Mouse (Mus musculus) MEL (cell line): ENCODE results near the gene Wap.

ENCODE experiments used
- CTCF ChIP-seq, 3 experiments: IDR thresholded peaks in 2 of 3; conservative IDR thresholded peaks in 1 of 3; 2 replicates each; pipeline ENCODE4 v1.5.1; 2011 to 2012; ENCODE audit warnings: low read length in 3 of 3, low read depth in 2 of 3, mild to moderate bottlenecking in 2 of 3, improper control_type of control experiment in 1 of 3, inconsistent platforms in 1 of 3, mixed read lengths in 1 of 3, moderate library complexity in 1 of 3; ENCODE audit not compliant: control insufficient read depth in 1 of 3, insufficient read depth in 1 of 3, poor library complexity in 1 of 3, severe bottlenecking in 1 of 3
- E2F4 ChIP-seq: IDR thresholded peaks from 2 replicates; pipeline ENCODE4 v1.6.1; 2011; ENCODE audit warnings: low read depth, low read length, improper control_type of control experiment, borderline replicate concordance
- MXI1 ChIP-seq: IDR thresholded peaks from 2 replicates; pipeline ENCODE4 v1.6.1; 2011; ENCODE audit warnings: mild to moderate bottlenecking, low read depth, low read length, improper control_type of control experiment
- POLR2A ChIP-seq, 2 experiments: IDR thresholded peaks; 2 replicates each; pipeline ENCODE4 v1.6.1; 2011 to 2012; ENCODE audit warnings: low read length in 2 of 2, mild to moderate bottlenecking in 2 of 2, control low read depth in 1 of 2, improper control_type of control experiment in 1 of 2, low read depth in 1 of 2, moderate library complexity in 1 of 2; ENCODE audit not compliant: control insufficient read depth in 1 of 2, insufficient read depth in 1 of 2, poor library complexity in 1 of 2
- POLR2AphosphoS2 ChIP-seq: IDR thresholded peaks from 2 replicates; pipeline ENCODE4 v1.6.1; 2011; ENCODE audit warnings: low read length, improper control_type of control experiment
- POLR2AphosphoS5 ChIP-seq: IDR thresholded peaks from 2 replicates; pipeline ENCODE4 v1.6.1; 2012; ENCODE audit warnings: low read depth, borderline replicate concordance, mild to moderate bottlenecking, inconsistent platforms, low read length, moderate library complexity, mixed read lengths
- TCF12 ChIP-seq: IDR thresholded peaks from 2 replicates; pipeline ENCODE4 v1.6.1; 2014; ENCODE audit warnings: low read depth, mild to moderate bottlenecking, inconsistent platforms, low read length, improper control_type of control experiment, moderate library complexity
- UBTF ChIP-seq: IDR thresholded peaks from 2 replicates; pipeline ENCODE4 v1.6.1; 2012; ENCODE audit warnings: low read depth, mild to moderate bottlenecking, inconsistent platforms, low read length, improper control_type of control experiment, moderate library complexity, borderline replicate concordance; ENCODE audit not compliant: insufficient read depth
- USF1 ChIP-seq: IDR thresholded peaks from 2 replicates; pipeline ENCODE4 v1.6.1; 2014; ENCODE audit warnings: low read depth, mild to moderate bottlenecking, inconsistent platforms, low read length, improper control_type of control experiment, moderate library complexity
- ZMIZ1 ChIP-seq: IDR thresholded peaks from 2 replicates; pipeline ENCODE4 v1.6.1; 2012; ENCODE audit warnings: low read depth, mild to moderate bottlenecking, inconsistent platforms, low read length, improper control_type of control experiment, moderate library complexity

DNA sequence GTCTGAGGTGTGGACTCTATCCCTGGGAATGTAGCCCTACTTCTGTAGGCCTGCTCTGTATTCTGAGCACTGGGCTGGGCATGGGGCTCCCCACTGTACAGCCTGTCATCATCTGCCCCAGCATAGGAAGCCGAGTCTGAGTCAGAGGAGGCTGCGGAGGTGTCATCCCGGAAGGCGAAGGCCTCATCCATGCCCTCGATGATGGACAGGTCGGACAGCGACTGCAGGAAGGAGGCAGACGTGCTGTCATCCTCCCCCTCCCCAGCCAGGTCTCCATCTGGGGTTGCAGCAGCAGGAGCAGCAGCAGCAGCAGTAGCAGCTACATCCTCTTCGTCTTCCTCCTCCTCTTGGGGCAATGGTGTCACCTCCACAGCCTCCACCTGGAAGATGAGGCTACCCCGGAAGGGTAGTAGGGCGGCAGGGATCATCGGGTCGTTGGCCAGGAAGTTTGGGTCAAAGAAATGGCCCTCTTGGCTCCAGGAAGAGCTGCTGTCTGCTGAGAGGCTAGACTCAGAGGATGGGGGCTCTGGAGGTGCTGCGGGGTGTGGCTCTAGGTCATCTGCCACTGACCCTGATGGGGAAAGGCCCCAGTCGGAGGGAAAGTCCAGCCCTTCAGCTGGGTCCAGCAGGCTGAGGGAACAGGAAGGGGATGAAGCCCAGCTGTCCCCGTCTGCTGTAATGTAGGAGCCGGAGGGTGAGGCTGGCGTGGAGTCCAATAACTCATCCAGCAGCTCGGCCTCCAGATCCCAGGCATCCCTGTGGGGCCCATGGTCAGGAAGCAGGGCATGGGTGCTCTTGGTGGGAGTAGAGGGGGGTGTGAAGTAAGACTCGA is 36.6 kb downstream of the Wap start:
- TF ChIP-seq MXI1, result no peak
- TF ChIP-seq TCF12, result no peak
- no peak for TF ChIP-seq CTCF (IDR thresholded peaks at IDR 0.05 in 2 of 3, conservative IDR thresholded peaks at IDR 0.05 in 1 of 3; ENCODE audit: control insufficient read depth in 1 of 3, insufficient read depth in 1 of 3, low read depth in 2 of 3, low read length in 3 of 3, poor library complexity in 1 of 3, severe bottlenecking in 1 of 3)
- TF ChIP-seq POLR2AphosphoS5, result no peak; the same call in 1 of the 2 replicates
- TF ChIP-seq E2F4, result no peak
- no peak for TF ChIP-seq POLR2A (IDR thresholded peaks at IDR 0.05; ENCODE audit: control insufficient read depth in 1 of 2, insufficient read depth in 1 of 2, low read depth in 1 of 2, low read length in 2 of 2, poor library complexity in 1 of 2)
- no peak for TF ChIP-seq POLR2AphosphoS2
- no peak for TF ChIP-seq ZMIZ1
- TF ChIP-seq UBTF, result no peak
- TF ChIP-seq USF1, result no peak
